Mouse (Mus musculus): Measurements from ENCODE around the gene Cacna1c.

Gene Cacna1c

DNA sequence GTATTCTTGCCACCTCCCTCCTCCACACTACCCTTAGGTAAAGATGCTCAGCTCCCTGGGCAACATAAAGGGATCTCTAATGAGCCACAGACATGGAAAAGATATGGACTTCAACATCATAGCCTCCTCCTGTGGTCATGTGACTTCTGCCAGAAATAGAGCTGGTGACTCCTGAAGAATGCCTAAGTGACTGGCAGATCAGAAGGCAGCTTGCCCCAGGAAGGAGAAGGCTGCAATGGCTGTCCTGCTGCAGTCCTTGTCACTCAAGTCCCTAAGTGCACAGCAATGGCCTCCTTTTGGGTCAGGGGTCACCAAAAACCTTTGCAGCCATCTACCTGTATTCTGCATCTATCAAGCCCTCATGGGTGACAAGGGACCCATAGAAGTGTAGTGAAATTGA is 133.5 kb downstream of the Cacna1c start:
- DNase-seq (ENCODE audit: inconsistent age in 2 of 2, low spot score in 1 of 2): peak in 1 of 2 experiments; percentile 55

DNA sequence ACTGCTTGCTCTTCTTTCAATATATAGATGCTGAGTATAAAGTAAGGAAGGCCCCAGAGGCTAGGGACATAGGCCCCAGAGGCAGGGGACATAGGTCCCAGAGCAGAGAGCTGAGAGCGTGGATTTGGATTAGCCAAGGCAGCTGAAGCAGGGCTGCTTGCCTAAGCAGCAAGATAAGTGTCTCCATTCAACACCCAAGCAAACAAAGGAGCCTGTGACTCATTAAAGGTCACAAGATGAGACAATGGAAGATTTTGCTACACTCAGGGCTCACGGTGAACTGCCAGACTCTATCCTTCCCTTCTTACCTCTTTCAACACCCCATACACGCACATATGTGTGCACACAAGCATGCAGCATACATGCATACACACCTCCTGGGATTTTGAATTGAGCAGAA is 137.3 kb downstream of the Cacna1c start:
- DNase-seq (ENCODE audit: inconsistent age in 2 of 2, low spot score in 1 of 2): peak; percentile 42 to 83

DNA sequence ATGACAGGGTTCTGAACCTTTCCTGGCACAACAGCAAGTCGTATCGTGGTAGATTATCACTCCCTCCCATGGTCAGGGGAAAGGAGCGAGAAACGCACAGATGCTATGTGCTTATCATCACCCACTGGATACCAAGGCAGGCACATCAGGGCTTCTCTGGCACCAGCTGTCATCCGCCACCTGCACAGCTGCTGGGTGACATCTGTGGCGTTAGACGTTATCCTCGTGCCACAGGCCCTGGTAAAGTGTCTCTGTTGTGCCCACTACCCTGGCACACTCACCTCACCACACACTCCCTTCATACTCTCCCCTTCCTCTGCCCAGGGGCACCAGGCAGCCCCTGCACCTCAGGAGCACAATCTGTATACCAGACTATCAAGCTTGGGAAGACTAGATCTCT is 137.8 kb downstream of the Cacna1c start:
- peak; percentile 38 to 61 for DNase-seq (ENCODE audit: inconsistent age in 2 of 2, low spot score in 1 of 2)

DNA sequence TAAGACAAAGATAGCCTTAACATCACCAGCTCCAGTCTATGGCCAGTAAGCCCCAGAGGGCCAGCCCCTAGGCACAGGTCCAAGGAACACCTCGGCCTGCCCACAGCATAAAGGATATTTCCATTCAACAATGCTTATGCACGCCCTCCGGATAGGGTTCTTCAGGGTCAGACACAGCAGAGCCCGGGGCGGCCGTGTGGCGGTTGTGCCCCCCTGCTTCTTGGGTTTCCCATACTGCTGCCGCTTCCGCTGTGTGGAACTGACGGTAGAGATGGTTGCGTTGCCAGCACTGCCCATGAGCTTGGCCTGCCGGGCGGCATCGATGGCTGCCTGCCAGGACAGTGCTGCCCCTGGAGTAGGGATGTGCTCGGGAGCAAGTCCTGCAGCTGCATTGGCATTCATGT is 139.1 kb downstream of the Cacna1c start:
- DNase-seq (ENCODE audit: inconsistent age in 2 of 2, low spot score in 1 of 2): peak; percentile 76 to 86

DNA sequence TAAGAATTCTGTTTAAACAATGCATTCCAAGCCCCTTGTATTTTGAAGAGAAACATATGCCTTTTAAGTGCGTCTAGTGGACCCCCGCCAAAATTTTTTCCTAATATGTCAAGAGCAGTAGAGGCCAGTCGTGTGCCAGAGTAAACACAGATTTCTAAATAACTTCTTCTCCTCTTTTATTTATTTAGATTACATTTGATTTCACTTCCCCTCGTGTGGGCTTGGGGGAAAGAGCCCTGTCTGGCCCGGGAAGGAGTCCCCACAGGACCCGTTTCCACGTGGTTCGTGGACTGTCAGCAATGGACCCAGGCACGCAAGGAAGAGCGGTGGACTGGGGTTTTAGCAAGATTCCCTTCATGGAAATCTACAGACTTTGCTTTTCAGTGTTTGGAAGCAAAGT is 143.4 kb downstream of the Cacna1c start:
- DNase-seq (ENCODE audit: inconsistent age in 2 of 2, low spot score in 1 of 2): peak in 1 of 2 experiments; percentile 50

DNA sequence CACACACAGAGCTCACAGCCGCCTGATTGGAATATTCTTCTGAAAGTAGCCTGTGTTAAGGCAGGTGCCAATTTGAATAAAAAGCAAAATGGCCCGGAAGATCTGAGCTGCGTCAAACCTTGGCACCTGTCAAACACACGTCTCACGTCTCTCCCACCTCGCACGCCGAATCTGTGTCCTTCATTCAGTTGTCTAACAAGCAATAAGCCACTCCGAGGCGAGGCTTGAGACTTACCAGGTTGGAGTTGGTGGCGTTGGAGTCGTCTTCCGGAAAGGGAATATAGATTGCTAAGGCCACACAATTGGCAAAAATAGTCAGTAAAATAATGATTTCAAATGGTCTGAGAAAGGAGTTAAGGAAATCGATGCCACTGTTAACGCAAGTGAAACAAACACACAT is 143.9 kb downstream of the Cacna1c start:
- no peak for DNase-seq (ENCODE audit: inconsistent age in 2 of 2, low spot score in 1 of 2)

DNA sequence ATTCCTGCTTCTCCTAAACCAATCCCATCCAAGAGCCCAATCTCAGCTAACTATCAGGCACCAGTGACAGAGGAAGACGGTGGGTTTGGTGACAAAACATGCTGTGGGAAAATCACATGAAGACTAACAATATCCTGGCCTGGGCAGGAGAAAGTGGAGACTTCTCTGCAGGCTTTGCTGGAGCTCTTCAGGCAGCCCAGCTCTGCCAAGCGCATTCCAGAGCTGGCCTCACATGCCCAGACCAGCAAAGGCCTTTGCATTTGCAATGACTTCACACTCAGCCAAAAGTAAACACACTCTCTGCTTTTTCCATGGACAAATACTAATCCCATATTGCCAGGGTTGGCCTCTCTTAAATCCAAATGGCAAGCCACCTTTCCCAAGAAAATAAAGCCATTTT is 144.5 kb downstream of the Cacna1c start:
- no peak for DNase-seq (ENCODE audit: inconsistent age in 2 of 2, low spot score in 1 of 2)

DNA sequence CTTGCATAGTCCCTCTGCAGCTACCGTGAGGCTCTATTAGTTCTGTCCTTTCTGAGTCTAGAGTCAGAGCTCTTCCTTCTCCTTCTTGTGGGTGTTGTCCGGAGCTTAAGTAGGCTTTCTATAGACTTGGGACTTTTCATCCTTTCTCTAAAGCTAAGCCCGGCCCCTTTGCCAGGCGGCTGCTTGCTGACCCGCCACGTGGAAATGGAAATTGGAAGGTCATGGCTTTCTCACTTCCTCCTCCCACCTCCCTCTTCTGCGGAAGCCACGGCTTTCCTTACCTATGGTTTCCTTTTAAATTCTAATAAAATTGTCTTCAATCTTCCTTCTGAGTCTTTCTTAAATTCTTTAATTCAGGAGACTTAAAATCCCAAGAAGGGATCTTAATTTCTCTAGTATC is 148.9 kb downstream of the Cacna1c start:
- DNase-seq (ENCODE audit: inconsistent age in 2 of 2, low spot score in 1 of 2): no peak

DNA sequence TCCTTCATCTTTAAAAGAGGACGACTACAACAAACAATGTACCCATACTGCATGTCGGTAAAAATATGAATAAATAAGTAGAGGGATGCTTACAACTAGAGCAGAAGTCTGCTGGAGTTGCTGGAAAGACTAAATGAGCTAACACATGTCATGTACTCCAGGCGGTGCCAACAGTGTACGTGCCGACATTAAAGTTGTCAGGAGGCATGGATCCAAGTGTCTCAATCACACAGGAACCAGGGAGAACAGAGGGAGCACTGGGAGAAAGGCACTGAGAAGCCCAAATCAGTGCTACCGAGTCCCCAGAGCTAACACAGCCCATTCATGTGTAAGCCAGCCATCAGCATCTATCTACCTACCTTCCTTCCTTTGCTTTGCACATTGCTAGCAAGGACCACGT is 150.7 kb downstream of the Cacna1c start:
- DNase-seq (ENCODE audit: inconsistent age in 2 of 2, low spot score in 1 of 2): no peak

DNA sequence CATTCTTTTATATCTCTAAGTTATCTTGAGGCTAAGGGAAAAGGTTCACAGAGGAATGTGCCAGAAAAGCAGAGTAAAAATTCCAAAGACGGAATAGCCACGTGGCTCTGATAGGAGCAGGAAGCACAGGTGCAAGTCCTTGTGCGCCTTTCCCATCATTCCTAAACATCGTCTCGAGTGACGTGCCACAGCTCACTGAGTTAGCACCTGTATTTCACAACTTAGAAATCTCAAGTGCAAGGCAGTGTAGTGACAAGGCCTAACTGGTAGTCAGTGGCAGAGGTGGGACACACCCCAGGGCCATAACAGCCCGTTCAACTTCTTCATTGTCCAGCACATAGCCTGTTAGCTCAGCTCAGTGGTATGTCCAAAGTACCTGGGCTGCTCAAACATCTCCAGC is 152.1 kb downstream of the Cacna1c start:
- DNase-seq (ENCODE audit: inconsistent age in 2 of 2, low spot score in 1 of 2): no peak

DNA sequence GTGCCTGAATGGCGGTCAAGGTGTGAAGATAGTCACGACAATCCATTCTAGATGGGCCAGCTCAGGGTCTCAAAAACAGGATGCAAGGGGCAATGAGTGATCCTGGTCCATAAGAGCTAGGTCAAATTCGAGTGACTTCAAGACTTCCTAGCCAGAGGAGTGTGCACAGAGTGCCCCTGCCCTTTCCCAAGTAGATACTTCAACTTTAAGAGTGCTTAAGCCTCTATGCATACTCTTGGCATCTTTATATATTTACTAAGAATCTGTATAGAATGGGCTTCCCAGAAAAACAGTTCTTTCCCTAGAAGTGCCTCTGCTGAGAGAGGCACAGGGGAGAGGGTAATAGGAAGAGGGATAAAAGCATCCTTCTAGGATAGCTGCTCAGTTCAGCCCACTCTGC is 153.4 kb downstream of the Cacna1c start:
- DNase-seq (ENCODE audit: inconsistent age in 2 of 2, low spot score in 1 of 2): no peak

DNA sequence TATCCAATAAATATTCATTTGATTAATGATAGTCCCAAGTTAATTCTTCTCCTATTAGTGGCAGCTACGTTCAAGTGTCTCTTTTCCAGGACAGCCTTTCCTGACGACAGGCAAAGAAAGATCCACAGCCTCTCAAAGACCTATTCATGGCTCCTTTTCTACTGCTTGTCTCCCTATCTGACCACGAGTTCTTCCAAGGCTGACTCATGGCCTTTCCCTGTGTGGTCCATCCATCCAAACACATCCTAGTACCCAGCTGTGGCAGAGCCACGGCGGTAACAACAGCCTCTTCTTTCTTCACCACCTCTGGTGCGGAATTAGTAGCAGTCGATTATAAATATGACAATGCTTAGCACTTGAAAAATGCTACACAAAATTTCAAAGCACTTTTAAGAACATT is 155.3 kb downstream of the Cacna1c start:
- peak; percentile 47 to 79 for DNase-seq (ENCODE audit: inconsistent age in 2 of 2, low spot score in 1 of 2)

DNA sequence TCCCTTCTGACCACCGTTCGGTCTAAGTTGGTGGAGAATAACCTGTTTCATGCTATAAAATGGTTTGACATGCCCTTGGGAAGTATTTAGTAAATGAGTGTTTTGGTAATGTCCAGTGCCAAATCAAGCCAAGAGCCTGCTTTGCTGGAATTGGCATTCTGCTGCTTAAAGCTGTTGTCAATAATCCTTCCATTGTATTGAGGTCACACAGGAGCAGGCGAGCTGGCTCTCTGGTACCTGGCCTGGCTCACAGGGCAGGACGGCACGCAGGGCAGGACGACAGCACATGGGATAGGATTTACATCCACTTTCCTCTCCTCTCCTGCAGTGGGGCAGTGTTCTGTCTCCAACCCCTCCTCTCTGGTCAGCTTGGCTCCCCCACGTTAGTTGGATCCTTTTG is 156.4 kb downstream of the Cacna1c start:
- DNase-seq (ENCODE audit: inconsistent age in 2 of 2, low spot score in 1 of 2): no peak

DNA sequence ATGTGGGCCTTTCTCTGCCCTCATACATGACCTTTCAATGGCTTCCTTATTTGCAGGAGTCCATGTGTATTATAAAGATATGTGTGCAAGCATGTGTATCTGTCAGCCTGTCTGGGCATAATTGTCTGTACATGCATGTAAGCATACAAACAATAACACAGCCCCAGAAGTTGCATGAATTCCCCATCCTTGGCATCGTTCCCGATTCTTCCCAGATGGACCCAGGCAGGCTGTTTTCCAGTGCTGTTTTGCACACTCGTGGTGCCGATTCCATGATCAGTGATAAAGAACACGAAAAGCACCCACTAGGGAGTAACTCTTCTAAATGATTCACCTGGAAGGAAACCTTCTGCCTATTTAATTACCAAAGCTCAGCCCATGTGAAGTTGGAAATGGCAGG is 156.9 kb downstream of the Cacna1c start:
- DNase-seq (ENCODE audit: inconsistent age in 2 of 2, low spot score in 1 of 2): no peak

DNA sequence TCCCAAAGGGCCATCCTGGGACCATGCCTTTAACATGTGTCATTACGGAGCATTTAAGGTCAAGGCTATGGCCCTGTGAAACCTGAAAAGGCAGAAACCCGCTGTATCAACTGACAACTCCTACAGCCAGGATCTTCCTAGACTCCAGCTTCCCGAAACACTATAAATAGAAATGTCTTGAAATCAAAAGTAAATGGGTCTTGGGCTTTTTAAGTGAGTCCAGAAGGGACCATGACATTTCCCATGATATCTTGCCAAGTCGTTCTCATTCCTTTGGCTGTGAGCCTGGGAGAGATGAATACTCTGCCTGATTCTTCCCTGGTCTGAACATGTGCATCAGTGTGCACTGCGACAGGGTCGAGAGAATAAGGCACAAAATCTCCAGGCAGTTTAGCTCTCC is 158.4 kb downstream of the Cacna1c start:
- DNase-seq (ENCODE audit: inconsistent age in 2 of 2, low spot score in 1 of 2): peak; percentile 75 to 92

DNA sequence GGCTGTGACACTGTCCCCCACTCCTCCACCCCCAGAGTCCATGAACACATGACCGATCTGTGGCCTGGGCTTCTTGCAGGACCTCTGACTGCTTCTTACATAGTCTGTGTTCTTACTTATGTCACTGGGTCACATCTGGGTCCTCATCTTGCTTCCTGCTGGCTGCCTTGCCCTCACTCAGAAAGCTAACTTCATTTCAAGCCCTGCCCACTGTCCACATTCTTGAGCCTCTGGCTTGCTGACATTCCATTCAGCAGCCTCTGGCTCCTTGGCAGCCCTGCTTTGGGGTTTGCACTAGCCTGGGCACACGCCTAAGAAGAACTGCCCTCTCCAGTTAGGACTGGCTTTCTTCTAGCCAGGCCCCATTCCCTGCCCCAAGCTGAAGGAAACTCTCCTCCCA is 159.2 kb downstream of the Cacna1c start:
- DNase-seq (ENCODE audit: inconsistent age in 2 of 2, low spot score in 1 of 2): peak; percentile 51 to 76

DNA sequence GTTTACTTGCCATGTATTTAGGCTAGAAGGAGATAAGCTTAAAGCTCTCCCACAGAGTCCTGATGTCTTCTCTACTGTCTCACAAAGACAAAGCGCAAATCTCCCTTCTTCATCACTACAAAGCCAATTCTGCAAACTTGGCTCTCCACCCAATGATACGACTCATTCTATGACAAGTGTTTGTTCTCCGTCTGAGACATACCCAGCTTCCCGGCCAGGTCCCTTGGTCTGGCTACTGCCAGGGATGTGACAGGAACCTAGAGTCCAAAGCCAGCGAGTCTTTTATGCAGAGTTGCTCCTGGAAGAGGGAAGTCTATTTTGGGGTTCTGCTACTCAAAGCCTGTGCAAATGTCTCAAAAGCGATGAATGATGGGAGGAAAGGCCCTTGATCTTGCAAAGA is 160.9 kb downstream of the Cacna1c start:
- DNase-seq (ENCODE audit: inconsistent age in 2 of 2, low spot score in 1 of 2): peak; percentile 46 to 79

DNA sequence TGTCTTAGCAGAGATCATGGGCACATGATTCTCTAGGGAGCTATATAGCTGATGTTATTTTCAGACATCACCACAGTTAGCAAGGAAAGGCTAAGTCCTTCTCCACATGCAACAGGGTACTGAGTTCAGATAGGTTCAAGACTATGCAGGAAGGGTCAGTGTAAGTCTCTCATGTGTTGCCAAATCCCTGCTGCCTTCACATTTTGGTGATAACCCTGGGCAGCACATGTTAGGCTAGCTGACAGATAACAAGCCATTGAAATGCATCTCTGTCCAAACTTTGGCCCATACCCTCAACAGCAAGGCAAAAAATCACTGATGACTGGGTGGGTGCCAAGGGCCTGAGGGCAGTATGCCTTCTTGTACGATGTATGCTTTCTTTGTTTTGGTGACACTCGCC is 161.3 kb downstream of the Cacna1c start:
- peak; percentile 27 to 67 for DNase-seq (ENCODE audit: inconsistent age in 2 of 2, low spot score in 1 of 2)

DNA sequence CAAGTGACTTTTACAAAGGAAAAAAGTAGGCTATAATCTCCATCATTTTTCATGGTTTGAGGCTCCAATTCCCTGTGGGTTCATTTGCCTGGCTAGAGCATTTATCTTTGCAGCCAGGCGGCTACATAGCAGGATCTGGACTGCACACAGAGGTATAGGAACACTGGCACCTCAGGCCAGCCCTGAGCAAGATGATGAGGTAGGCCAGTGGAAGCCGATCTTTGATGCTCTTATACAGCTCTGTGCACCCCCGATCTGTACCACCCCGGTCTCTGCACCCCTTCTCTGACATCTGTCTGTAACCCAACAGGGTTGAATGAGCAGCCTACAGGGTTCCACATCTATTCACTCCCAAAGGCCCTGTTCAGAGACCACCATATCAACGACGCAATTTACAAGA is 168.3 kb downstream of the Cacna1c start:
- no peak for DNase-seq (ENCODE audit: inconsistent age in 2 of 2, low spot score in 1 of 2)

DNA sequence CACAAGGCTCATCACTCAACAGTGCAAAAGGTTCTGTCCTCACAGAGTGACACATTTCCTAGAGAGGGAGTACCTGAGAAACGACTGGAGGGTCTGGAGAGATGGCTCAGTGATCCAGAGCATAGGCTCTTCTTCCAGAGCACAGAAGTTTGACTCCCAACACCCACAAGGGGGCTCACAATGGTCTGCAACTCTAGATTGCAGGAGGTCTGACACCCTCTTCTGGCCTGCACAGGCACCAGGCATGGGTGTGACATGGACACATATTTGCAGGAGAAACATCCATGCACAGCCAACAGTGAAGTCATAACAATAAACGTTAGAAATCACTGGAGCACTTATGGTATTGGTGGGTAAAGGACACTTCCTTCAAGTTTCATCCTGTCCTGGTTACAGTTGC is 173.4 kb downstream of the Cacna1c start:
- peak in 1 of 2 experiments; percentile 3 for DNase-seq (ENCODE audit: inconsistent age in 2 of 2, low spot score in 1 of 2)

DNA sequence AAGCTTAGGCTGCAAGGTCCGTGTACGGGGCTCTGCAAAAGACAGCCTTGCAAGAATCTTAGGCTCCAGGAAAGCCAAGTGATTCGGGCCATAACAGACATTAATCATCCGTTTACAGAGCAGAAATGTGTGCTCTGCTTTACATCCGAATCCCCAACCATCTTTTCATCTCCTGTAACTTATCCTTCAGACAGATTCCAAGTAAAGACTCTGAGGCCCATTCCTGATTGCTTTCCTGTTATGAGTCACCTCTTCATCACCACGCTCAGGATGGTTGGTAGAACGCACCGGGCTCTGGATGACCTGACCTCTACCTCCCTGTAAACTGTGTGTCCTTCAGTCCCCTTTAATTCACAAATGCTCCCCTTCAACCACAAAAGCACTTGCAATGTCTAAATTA is 175.0 kb downstream of the Cacna1c start:
- peak; percentile 46 to 77 for DNase-seq (ENCODE audit: inconsistent age in 2 of 2, low spot score in 1 of 2)

DNA sequence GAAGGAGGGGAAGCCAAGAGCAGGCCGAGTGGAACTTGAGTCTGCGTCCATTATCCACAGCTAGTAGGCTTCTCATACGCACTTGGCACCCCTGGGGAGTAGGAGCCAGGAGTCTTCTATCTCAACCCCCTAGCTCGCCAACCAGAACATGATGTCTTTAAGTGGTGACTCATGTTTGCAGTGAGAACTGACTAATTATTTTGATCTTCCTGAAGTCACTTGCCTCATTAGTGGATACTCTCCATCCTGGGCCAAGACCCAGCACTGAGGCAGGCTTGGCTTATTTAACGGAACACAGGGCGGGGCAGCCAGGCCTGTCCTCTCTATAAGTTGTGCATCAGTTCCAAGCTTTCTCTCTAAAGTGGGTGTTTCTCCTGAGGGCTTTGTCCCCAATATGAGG is 177.3 kb downstream of the Cacna1c start:
- no peak for DNase-seq (ENCODE audit: inconsistent age in 2 of 2, low spot score in 1 of 2)

DNA sequence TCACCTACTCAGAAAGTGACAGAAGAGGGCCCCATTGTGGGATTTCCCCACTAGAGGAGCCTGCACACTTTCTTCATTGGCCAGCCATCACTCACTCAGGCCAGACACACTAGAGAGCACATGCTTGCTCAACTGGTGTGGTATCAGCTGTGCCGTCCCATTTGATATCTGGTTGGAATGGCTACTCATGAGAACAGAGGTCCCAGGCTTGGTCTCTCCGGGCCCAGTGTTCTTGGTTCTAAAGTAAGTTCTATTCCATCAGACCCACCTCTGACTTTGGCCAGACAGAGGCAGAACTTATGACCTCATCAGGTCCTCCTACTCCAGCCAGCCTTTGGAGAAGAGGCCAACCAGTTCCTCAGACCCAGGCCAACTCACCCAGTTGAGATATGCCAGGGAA is 178.0 kb downstream of the Cacna1c start:
- peak in 1 of 2 experiments; percentile 8 for DNase-seq (ENCODE audit: inconsistent age in 2 of 2, low spot score in 1 of 2)

DNA sequence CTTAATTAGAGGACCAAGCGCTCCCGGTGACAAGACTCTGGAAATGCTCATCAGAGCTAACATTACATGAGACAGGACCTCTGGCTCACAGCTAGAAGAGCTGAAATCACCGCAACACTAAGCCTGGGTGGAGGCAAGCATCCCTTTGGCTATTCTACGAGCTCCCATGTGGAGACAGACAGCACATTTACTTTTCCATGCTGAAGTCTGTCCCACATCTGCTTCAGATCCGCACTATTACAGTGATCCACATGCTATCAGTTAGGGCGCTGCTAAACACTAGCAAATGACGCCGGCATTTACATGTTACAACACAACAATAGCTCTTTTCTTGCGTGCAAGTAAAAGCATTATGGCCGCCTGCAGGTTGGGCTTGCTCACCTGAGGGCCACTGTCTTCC is 178.7 kb downstream of the Cacna1c start:
- peak in 1 of 2 experiments; percentile 3 for DNase-seq (ENCODE audit: inconsistent age in 2 of 2, low spot score in 1 of 2)
